Mouse (Mus musculus) adrenal gland, postnatal 4 days (tissue): ENCODE data around the gene Pttg1ip. TPM values are rescaled to one million over a fixed set of nuclear protein-coding genes. Genes with fewer than 3 reads are reported as not detected.

ENCODE experiments used
- DNase-seq, 2 experiments: peaks; one replicate each; pipeline ENCODE4 v3.0.0; 2021 to 2022; ENCODE audit warnings: low spot score in 2 of 2, mixed read lengths in 2 of 2
- total RNA-seq, 2 experiments: library from RNA; stranded (reverse); gene quantifications; 2 replicates each; pipeline ENCODE4 v1.2.3; 2021

Gene Pttg1ip
- total RNA-seq, 2 experiments from 2014 or later, result 176 to 186 TPM

- peak; percentile 67 to 71 for DNase-seq
Observed at GRCm38 (mm10) chr10:77566651-77567050, 14.9 kb upstream of the Pttg1ip start.

DNA sequence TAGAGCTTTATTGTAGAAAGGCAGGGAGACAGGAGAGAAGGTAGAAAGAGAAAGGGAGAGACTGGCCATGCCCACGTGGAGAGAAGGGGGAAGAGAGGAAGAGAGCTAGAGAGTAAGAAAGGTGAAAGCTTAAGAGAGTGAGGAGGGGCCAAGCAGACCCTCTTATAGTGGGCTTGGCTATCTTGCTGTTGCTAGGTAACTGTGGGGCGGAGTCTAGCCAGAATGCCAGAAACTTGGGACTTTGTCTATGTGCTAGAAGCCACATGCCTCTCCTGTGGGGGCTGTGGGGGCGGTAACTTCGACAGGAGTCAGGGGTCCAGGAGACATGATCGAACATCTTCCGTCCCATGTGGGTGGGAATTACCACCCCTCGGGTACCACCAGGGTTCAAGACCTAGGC lies 12.0 kb upstream of the Pttg1ip start:
- DNase-seq, result no peak

- no peak for DNase-seq
Observed at GRCm38 (mm10) chr10:77569973-77570658, 11.4 kb upstream of the Pttg1ip start.

GRCm38 (mm10) chr10:77572225-77572624 lies 9.3 kb upstream of the Pttg1ip start:
- DNase-seq, result no peak

DNA sequence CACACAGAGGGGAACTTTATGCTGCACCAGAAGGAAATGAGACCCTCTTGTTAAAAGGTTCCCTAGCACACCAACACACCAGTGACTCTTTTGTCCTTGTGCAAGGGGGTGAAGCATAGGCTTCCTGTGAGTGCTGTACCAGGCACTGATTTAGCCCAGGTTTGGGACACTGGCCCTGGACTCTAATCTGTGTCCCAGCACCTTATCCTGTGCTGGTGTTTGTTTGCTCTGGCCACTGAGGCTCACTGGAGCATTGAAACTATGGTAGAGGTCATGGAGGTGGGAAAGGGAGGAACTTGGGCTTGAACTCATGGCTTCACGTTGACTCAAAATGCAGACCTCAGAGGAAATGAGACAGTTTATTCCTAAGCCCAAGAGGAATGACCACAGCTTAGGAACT lies 8.4 kb upstream of the Pttg1ip start:
- DNase-seq, result no peak

DNA sequence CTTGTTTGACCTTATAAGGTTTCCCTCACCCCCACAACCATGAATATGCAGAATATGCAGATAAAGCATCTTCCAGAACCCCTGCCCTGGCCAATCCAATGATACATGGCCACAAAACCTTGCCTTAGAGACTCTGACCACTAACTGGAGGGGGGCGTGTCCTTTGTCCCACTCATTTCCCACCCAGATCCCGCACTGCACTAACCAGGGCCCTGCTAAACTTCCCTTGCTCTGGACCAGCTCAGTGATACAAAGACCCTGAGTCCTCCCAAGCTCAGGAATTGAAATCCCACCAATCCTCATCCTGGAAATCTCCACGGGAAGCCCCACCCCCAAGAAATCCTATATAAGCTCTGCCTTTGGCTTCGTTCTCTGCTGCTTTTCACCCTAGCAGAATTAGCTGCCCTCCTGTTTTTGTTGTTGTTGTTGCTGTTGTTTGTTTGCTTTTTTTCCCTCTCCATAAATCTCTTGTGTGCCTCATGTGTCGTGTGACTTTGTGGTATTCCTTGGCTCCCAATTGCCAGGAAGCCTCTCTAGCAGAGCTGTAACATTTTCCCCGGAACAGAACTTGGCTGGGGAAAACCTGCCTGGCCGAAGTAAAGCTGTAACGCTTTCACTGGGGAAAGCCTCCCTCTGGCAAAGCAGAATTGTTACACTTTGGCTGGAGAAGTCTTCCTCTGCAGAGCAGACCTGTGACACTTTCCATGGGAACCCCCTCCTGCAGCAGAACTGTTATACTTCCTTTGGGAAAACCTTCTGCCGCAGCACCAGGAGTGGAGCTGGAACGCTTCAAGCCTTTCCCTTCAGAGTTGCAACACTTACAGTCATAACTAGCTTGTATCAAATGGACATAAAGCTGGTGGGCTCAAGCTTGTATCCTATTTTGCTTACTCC lies 1.2 kb upstream of the Pttg1ip start:
- no peak for DNase-seq

GRCm38 (mm10) chr10:77581023-77581407 lies 505 bp upstream of the Pttg1ip start:
- no peak for DNase-seq

GRCm38 (mm10) chr10:77582285-77582618 lies 732 bp downstream of the Pttg1ip start:
- DNase-seq, result no peak

GRCm38 (mm10) chr10:77583795-77584422 lies 2.4 kb downstream of the Pttg1ip start:
- no peak for DNase-seq

- no peak for DNase-seq
Observed at GRCm38 (mm10) chr10:77586637-77587036, 5.1 kb downstream of the Pttg1ip start.

DNA sequence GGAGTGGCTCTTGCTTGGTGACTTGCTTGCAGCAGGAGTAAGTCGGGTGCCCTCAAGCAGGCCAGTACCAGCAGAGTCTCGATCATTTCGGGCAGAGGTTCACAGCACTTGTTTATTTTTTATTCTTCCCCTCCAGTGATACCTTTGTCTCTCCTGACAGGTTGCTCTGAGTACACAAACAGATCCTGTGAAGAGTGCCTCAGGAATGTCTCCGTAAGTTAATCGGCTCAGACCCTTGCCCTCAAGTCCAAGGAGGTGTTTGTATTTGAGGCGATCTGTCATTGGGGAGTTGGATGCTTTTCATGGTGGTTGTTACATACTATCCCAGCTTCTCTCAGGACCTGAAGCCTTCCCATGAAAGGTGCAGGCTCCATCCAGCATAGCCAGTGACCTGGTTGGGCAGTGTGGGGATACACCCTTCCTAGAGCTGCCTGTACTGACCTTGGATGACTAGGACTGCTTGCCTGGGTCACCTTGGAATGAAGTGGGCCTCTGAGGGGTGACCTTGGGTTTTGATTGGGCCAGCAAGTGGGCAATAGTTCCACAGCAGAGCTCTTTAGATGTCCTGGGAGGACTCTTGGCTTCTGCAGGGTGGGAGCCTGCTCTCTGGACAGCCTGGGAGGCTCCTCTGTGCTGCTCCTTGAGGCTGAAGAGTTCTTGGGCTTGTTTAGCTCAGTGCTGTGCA lies 5.7 kb downstream of the Pttg1ip start:
- DNase-seq, result no peak

DNA sequence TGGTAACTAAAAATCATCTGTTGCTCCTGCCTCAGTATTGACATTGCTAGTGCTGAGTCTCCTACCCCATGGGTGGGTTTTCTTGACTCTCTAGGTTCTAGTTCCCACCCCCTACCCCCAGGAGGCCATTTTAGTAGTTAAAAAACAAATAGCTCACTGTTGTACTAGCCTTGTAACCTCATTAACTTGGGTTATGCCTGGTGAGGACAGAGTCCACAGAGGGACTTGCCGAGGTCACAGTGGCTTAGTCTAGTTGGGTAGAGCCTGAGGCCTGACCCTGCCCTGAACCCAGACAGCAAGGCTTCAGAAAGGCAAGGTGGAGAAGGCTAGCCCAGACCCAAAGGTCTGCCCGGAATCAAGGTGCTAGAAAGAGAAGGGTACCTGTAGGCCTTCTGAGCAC lies 6.5 kb downstream of the Pttg1ip start:
- no peak for DNase-seq

DNA sequence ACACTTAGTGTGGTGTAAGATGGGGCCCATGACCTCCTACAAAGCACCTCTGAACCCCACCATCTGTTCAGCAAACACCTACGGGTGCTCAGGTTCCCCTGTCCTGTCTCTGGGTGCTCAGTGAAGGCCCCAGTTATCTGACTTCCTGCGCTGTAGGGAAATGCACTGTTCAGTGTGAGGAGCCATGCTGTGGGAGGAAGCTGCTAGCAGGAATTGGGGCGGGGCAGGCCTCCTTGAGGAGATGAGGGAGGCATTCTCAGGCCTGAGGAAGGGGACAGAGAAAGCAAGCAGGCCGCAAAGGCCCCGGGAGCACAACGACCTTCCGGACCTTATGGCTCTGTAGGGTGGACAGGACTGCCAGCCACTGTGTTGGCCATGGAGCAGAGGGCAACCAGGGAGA lies 7.6 kb downstream of the Pttg1ip start:
- DNase-seq, result no peak

DNA sequence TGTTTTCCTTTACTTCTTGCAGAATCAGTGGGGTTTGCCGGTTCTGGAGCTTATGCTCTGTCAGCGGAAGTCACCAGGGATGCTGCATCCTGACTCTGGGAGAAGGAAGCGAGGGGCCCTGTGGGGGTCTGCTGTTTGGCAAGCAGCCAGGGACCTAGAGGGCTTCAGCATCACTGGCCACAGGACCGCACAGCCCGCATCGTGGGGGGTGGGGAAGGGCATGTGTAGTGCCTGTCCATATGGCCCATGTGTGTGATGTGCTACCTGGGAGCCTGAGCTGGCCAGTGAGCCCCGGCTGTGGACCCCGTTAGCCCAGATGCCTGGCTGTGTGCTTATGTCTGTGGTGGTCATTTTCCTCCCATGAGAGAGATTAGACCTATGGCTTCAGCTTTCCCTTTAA lies 8.2 kb downstream of the Pttg1ip start:
- DNase-seq, result no peak

- no peak for DNase-seq
Observed at GRCm38 (mm10) chr10:77590812-77591211, 9.3 kb downstream of the Pttg1ip start.

- DNase-seq, result no peak
Observed at GRCm38 (mm10) chr10:77591546-77591945, 10.0 kb downstream of the Pttg1ip start.

DNA sequence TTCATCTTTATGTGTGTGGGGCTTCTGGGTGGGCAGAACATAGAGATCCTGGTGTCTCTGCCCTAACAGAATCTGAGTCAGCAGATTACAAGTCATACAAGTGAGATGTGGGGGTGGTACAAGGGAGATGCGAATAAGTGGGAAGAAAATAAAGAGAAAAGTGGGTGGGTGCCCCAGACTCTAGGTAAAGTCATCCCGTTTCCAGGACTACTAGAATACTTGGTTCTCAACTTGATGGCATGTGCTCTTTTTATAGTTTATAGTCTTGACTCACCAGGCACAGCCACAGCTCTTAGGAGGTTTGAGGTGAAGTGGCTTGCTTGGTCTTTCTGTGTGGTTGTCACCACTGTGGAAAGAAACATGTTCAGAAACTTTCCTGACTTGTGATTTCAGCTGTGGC lies 14.5 kb downstream of the Pttg1ip start:
- DNase-seq, result no peak

DNA sequence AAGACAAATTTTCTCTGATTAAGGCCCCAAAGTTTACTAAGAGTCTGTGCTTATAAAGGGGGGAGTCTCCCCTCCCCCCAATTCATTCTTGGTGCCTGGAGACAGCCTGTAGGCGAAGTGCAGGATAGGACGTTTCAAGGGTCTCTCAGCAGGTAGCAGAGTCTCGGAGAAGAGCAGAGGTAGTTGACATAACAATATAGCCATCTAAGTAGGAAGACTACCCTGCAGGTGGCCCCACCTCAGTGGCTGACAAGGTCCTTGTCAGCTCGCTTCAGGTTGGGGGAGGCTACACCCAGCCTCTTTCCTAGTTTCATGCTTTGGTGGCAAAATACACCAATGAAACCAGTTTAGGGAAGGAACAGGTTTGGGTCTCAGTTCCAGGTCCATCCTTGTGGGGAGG lies 21.5 kb downstream of the Pttg1ip start:
- DNase-seq, result no peak

- DNase-seq, result no peak
Observed at GRCm38 (mm10) chr10:77604111-77604510, 22.6 kb downstream of the Pttg1ip start.

- no peak for DNase-seq
Observed at GRCm38 (mm10) chr10:77604958-77605357, 23.4 kb downstream of the Pttg1ip start.

DNA sequence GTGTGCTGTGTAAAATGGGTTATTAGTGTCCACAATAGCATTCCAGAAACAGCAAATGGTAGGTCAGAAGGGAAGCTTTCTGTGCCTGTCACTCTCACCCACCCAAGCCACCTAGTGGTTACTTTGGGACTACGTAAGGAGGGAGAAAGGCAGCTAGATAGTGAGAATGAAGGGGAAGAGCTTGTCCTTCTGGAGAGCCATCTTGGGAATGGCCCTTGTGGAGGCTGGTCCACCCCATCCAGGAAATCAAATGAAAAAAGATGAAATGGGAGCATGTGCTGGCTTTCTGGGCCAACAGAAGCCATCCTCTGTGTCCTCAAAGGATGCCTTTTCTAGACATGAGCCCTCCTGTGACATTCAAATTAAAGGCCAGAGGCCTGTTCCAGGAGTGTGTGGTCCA lies 23.8 kb downstream of the Pttg1ip start:
- no peak for DNase-seq
